Mouse (Mus musculus): ENCODE measurements at regions not wholly inside any gene's neighbourhood (a gene's known extent, or its start where the extent isn't known, plus 50 kb on each side); places are given as distances from the start of the nearest gene placed in this dataset.

DNA sequence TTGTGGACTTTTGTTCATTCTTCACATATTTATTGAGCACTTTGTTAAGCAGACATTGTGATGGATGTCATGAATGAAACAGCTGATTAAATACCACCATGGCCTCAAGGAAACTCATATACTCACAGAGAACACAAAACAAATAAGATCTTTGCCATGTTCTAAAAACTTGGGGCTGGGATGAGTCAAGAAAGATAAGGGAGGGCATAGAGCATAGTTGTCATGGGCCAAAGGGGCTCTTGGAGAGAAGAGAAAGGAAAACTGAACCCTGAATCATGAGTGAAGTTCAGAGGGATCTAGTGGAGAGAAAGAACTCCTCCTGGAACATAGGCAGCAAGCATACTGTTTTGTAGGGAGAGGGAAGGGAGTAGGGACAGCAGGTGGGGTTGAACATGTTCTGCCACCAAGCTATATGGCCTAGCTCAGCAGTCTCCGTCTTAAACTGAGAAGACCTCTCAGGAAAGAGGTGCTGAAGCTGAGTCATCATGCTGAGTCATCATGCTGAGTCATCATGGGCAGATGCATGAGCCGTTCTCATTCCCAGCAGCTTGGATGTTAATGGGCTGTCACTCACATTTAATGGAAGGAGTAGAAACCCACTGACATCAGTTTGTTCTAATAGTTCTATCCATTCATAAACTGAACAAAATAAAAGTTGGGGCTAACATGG lies 69.6 kb downstream of the Cetn3 start:
- Histone ChIP-seq H3K4me1 (peaks cover 12% of the 10 kb centered on the region), H3K27me3 (replicated peaks) (no peaks in the 10 kb centered on the region), H3K36me3 (no peaks in the 10 kb centered on the region), H3K4me2 (no peak overlapping the region), H3K4me3 (no peak overlapping the region), H3K9me3 (no peaks in the 10 kb centered on the region), H3K9ac (no peak overlapping the region), H3K27ac (replicated peaks) (no peak overlapping the region)
- ATAC-seq (ENCODE audit: extremely low read depth, insufficient number of reproducible peaks, low FRiP score, low TSS enrichment) = peak; percentile 89
- WGBS = 27% methylated on average over 2 of the region's 2 CpGs

DNA sequence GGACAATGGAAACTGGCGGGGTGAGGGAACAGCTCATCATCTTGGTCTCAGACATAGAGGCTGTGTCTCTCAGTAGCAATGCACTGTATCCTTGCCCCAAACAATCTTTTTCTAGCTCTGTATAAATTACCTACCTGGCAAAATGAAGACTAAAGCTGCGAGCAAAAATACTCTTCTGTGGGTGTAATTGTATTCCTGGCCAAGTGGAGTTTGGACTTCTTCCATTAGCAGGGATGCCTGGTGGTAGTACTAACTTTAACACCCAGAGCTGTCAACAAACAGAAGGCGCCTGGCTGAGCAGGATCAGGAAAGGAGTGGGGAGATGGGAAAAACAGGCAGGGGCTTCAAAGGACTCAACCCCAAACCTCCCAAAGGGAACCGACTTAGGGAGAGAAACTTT lies 73.2 kb downstream of the Cetn3 start:
- Histone ChIP-seq H3K4me3 (no peak overlapping the region), H3K9ac (no peak overlapping the region), H3K9me3 (no peaks in the 10 kb centered on the region), H3K27me3 (replicated peaks) (0 out of 2 replicates have a peak, but pooled peaks cover 4% of the 10 kb centered on the region), H3K36me3 (no peaks in the 10 kb centered on the region), H3K4me2 (peak overlapping the region; percentile 50), H3K27ac (replicated peaks) (peak overlapping the region; percentile 72), H3K4me1 (peaks cover 16% of the 10 kb centered on the region)
- no peak; the same call in 1 of the 2 replicates for ATAC-seq (ENCODE audit: extremely low read depth, insufficient number of reproducible peaks, low FRiP score, low TSS enrichment)
- 24% methylated on average over 4 of the region's 4 CpGs for WGBS

DNA sequence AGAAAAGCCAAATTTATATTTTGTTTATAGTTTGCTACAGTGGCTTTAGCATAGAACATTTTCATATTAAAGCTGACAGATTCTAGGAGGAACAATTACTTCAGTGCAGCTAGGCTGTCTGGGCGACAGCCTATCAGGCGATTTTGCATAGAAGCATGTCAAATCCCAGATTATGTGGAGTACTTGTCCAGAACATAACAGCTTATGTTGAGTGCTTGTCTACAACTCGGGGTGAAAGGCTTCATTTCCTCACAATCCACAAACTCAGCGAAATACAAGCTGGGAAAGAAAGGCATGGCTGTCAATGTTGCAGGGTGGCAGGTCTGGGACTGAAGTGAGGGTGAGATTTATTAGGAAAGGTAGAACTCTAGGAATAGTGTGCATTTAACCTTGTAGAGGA lies 77.8 kb downstream of the Cetn3 start:
- Histone ChIP-seq H3K27me3 (replicated peaks) (0 out of 2 replicates have a peak, but pooled peaks cover 4% of the 10 kb centered on the region), H3K4me3 (no peak overlapping the region), H3K9ac (0 out of 2 replicates have a peak overlapping the region, but pooled peaks have one; percentile 19), H3K27ac (replicated peaks) (no peak overlapping the region), H3K4me1 (peaks cover 23% of the 10 kb centered on the region), H3K36me3 (no peaks in the 10 kb centered on the region), H3K4me2 (peak overlapping the region; percentile 44), H3K9me3 (no peaks in the 10 kb centered on the region)
- WGBS = 36% methylated on average over 4 of the region's 4 CpGs
- no peak for ATAC-seq (ENCODE audit: extremely low read depth, insufficient number of reproducible peaks, low FRiP score, low TSS enrichment)

DNA sequence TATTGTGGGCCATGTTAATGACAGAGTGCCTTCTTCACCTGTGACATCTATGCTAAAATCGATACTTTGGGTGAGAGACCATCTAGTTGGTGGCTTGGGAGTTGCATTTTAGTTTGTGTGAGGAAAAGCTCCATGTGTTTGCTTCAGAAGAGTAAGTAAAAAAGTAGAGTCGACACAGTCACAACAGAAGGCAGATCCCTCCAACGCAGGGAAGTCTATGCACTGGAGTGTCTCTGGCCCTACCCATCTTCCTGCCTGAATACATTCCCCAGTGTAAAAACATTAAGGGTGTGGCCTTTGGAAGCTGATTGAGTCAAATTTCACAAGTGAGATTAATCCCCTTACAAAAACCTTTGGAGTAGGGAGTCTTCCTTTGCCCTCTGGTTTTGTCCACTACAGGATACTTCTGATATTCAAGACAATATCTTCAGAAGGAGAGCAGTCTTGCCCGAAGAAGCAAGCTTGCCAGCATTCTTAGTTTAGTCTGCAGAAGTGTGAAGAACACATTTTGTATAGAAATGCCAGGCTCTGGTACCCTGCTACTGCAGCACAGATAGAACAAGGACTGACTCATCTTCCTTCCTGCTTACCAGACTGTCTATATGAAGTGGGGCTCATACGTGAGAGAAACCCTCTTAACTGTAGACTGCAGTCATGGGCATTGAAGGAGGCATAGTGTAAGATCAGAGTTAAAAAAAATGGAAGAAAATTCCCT lies 79.2 kb downstream of the Cetn3 start:
- 70% methylated on average over 5 of the region's 5 CpGs for WGBS
- H3K9ac ChIP-seq = no peak overlapping the region
- 0 out of 2 replicates have a peak, but pooled peaks cover 4% of the 10 kb centered on the region for H3K27me3 ChIP-seq (replicated peaks)
- H3K4me2 ChIP-seq = no peak overlapping the region
- H3K36me3 ChIP-seq = no peaks in the 10 kb centered on the region
- no peak for ATAC-seq (ENCODE audit: extremely low read depth, insufficient number of reproducible peaks, low FRiP score, low TSS enrichment)
- H3K4me1 ChIP-seq = peaks cover 11% of the 10 kb centered on the region
- H3K4me3 ChIP-seq = no peak overlapping the region
- no peaks in the 10 kb centered on the region for H3K9me3 ChIP-seq
- no peak overlapping the region for H3K27ac ChIP-seq (replicated peaks)

DNA sequence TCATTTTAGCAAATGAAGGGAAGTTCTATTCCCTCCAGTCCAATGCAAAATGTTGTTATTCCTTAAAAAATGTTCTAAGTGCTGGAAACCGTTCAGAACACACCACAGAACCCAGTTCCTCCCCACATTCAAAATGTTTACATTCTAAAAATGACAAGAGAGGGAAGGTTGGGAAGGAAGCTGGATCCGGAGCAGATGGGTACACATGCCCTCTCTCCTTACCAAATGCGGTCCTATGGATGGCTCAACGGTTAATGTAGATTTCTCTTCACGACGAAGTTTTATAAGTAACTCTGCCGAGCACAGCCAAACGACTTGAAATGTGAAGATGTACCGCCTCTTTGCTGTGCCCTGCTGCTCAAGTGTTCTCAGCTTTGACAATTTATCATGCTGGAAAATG lies 88.3 kb downstream of the Cetn3 start:
- Histone ChIP-seq H3K4me2 (no peak overlapping the region), H3K9ac (no peak overlapping the region), H3K4me3 (no peak overlapping the region), H3K27me3 (replicated peaks) (no peaks in the 10 kb centered on the region), H3K4me1 (no peaks in the 10 kb centered on the region), H3K9me3 (no peaks in the 10 kb centered on the region), H3K36me3 (no peaks in the 10 kb centered on the region), H3K27ac (replicated peaks) (no peak overlapping the region)
- 81% methylated on average over 9 of the region's 9 CpGs for WGBS
- ATAC-seq (ENCODE audit: extremely low read depth, insufficient number of reproducible peaks, low FRiP score, low TSS enrichment) = no peak

DNA sequence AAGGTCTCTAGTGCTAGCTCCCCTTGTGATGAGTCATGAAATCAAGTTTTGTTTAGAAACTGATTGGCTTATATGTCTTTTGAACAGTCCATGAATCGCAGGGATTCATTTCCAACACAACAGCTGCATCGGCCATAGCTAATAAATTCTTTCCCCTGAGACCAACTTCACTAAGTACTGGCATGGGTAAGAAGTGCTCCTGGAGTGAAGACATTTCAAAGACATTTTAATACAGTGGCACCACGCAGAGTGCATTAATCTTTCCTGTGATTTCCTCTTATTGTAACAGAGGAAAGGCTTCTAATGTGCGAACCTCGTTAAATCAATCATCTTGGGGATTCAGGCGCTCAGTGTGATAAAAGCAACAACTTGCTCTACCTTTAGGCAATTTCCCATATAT lies 103.0 kb downstream of the Cetn3 start:
- H3K9ac ChIP-seq = no peak overlapping the region
- no peaks in the 10 kb centered on the region for H3K4me1 ChIP-seq
- no peaks in the 10 kb centered on the region for H3K36me3 ChIP-seq
- H3K27ac ChIP-seq (replicated peaks) = no peak overlapping the region
- no peaks in the 10 kb centered on the region for H3K9me3 ChIP-seq
- H3K4me3 ChIP-seq = no peak overlapping the region
- ATAC-seq (ENCODE audit: extremely low read depth, insufficient number of reproducible peaks, low FRiP score, low TSS enrichment) = no peak
- H3K27me3 ChIP-seq (replicated peaks) = no peaks in the 10 kb centered on the region
- H3K4me2 ChIP-seq = no peak overlapping the region
- 71% methylated on average over 6 of the region's 6 CpGs for WGBS

DNA sequence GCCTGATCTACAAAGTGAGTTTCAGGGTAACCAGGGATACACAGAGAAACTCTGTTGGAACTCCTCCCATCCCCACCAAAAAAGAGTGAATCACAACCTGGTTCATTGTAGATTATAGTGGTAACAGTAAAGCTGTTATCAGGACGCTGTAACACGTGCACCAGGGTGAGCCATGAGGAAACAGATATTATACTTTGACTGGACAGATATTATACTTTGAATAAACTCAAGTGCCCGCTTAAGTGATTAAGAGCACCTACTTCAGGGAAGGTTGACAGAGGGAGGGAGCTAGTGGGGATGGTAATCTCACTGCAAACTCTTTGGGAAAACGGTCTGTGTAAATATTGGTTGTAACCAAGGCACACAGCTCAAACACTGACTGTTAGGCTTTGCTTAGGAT lies 147.4 kb downstream of the Cetn3 start:
- no peak overlapping the region for H3K27ac ChIP-seq (replicated peaks)
- no peak overlapping the region for H3K4me3 ChIP-seq
- H3K9me3 ChIP-seq = no peaks in the 10 kb centered on the region
- no peaks in the 10 kb centered on the region for H3K36me3 ChIP-seq
- 34% methylated on average over 4 of the region's 4 CpGs for WGBS
- no peaks in the 10 kb centered on the region for H3K27me3 ChIP-seq (replicated peaks)
- no peak overlapping the region for H3K9ac ChIP-seq
- H3K4me2 ChIP-seq = no peak overlapping the region
- no peak for ATAC-seq (ENCODE audit: extremely low read depth, insufficient number of reproducible peaks, low FRiP score, low TSS enrichment)
- peaks cover 21% of the 10 kb centered on the region for H3K4me1 ChIP-seq

DNA sequence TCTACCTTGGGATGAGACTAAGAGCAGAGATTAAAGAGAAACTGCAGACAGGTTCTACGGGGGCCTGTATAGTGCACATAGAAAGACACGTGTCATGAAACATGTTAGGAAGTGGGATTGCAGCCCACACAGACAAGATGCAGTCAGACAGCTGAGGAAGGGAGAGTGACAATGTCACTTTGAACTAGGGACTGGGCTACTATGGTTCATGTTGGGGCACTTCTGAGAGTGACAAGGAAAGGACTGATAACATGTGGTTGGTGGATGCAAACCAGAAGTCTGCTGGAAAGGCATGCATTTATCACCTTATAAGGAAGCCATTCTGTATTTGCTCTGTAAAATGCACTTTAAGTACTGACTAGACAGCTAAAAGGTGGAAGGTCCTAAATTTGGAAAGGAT lies 148.3 kb downstream of the Cetn3 start:
- ATAC-seq (ENCODE audit: extremely low read depth, insufficient number of reproducible peaks, low FRiP score, low TSS enrichment) = no peak; the same call in 1 of the 2 replicates
- WGBS = 20% methylated on average over 2 of the region's 2 CpGs
- H3K27me3 ChIP-seq (replicated peaks) = no peaks in the 10 kb centered on the region

DNA sequence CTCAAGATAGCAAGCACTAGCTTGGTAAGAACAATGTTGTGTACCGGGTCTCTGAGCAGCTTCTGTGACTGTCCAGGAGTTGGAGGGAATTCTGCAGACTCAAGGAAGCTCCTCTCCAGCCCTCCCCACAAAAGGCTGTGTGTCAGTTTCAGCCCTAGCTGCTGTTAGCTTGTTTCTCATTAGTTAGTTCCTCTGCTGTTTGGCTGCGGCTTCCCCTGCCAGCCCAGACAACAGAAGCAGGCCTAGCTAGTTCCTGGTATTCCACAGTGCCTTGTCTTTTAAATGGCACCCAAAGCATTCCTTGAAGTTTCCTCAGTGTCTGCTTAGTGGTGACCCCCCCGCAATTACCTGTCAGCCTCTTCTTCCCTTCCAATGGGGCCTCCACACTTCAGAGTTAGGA lies 154.2 kb downstream of the Cetn3 start:
- H3K36me3 ChIP-seq = no peaks in the 10 kb centered on the region
- WGBS = 64% methylated on average over 3 of the region's 3 CpGs
- ATAC-seq (ENCODE audit: extremely low read depth, insufficient number of reproducible peaks, low FRiP score, low TSS enrichment) = no peak
- no peak overlapping the region for H3K4me2 ChIP-seq
- H3K9ac ChIP-seq = no peak overlapping the region
- no peak overlapping the region for H3K27ac ChIP-seq (replicated peaks)
- H3K4me1 ChIP-seq = no peaks in the 10 kb centered on the region
- H3K4me3 ChIP-seq = no peak overlapping the region
- no peaks in the 10 kb centered on the region for H3K9me3 ChIP-seq
- no peaks in the 10 kb centered on the region for H3K27me3 ChIP-seq (replicated peaks)

More for the DNA sequence above, 148.3 kb downstream of the Cetn3 start:
- Histone ChIP-seq H3K4me2 (0 out of 2 replicates have a peak overlapping the region, but pooled peaks have one; percentile 16), H3K9ac (no peak overlapping the region), H3K36me3 (no peaks in the 10 kb centered on the region), H3K4me3 (no peak overlapping the region), H3K9me3 (no peaks in the 10 kb centered on the region), H3K4me1 (peaks cover 21% of the 10 kb centered on the region), H3K27ac (replicated peaks) (peak overlapping the region; percentile 46; the same call in 1 of the 2 replicates)

DNA sequence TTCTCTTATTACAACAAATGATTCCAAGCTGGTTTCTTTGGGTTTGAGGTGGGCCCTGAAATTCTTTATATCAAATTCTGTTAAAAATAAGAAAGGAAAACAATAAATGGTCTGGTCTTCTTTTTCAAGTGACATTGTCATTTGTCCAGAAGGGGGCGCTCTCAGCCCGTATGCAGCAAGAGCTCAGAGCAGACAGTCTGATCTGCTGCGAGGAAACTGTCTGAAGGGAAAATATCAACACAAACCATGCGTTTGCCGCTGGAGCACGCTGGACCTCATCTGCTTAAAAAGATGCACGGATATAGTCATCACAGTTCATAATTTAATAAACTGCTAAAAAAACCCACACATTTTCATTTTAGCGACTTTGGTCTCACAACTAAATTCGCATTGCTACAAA lies 161.2 kb downstream of the Cetn3 start:
- Histone ChIP-seq H3K27me3 (replicated peaks) (no peaks in the 10 kb centered on the region), H3K4me1 (peaks cover 6% of the 10 kb centered on the region; the same call in 1 of the 2 replicates), H3K4me2 (peak overlapping the region; percentile 67), H3K9ac (no peak overlapping the region), H3K27ac (replicated peaks) (no peak overlapping the region), H3K36me3 (no peaks in the 10 kb centered on the region), H3K9me3 (no peaks in the 10 kb centered on the region), H3K4me3 (peak overlapping the region; percentile 36)
- 13% methylated on average over 9 of the region's 9 CpGs for WGBS
- no peak; the same call in 1 of the 2 replicates for ATAC-seq (ENCODE audit: extremely low read depth, insufficient number of reproducible peaks, low FRiP score, low TSS enrichment)

DNA sequence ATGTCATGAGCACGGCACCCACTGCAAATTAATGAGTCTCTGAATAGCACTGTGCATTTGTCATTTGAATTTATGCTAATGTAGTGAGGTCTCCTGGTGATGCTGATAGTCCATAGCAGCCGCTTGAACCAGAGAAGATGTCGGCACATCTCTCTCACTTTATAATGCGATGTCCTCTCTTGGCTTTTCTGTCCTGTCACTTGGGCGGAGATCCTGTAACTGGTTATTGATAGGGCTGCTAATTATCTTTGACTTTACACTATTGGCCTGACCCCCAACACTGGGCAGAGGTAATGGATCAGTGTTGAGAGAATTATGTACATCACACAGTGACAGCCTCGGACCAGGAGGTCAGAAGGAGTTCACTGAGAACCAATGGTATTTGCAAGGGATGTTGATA lies 161.6 kb downstream of the Cetn3 start:
- no peaks in the 10 kb centered on the region for H3K36me3 ChIP-seq
- H3K27ac ChIP-seq (replicated peaks) = no peak overlapping the region
- H3K4me2 ChIP-seq = peak overlapping the region; percentile 67
- no peaks in the 10 kb centered on the region for H3K9me3 ChIP-seq
- peak overlapping the region; percentile 36 for H3K4me3 ChIP-seq
- no peaks in the 10 kb centered on the region for H3K27me3 ChIP-seq (replicated peaks)
- peaks cover 6% of the 10 kb centered on the region; the same call in 1 of the 2 replicates for H3K4me1 ChIP-seq
- WGBS = 39% methylated on average over 6 of the region's 6 CpGs
- no peak for ATAC-seq (ENCODE audit: extremely low read depth, insufficient number of reproducible peaks, low FRiP score, low TSS enrichment)
- H3K9ac ChIP-seq = no peak overlapping the region

Data from heart, embryonic 13.5 days (tissue).